ENCODE assay signal across 15 mouse cellular contexts in genomic region chr5:149376367-149376766, GRCm38 (mm10). TPM values are rescaled to one million over a fixed set of nuclear protein-coding genes. Genes with fewer than 3 reads are reported as not detected.
DNase-seq lines count a peak whose midpoint lies in the region; ATAC-seq lines count a peak whose summit lies in the region.
"Had no signal": no experiment of that assay in that cellular context is flagged by ENCODE, and none has a peak within 500 bp of the region (broad histone marks: within the 10 kb centered on the region; RNA-seq: fewer than 3 reads in every experiment).

No protein-coding gene starts in this region.

- no peak for ATAC-seq in heart, embryonic 11.5 days (replicated peaks; ENCODE audit: insufficient number of reproducible peaks, low FRiP score, low TSS enrichment)
- no peak for ATAC-seq in midbrain, embryonic 11.5 days (ENCODE audit: low FRiP score)
- ATAC-seq in intestine, embryonic 15.5 days = peak; percentile 10; the same call in 1 of the 2 replicates
- no peak for ATAC-seq in midbrain, embryonic 16.5 days

- H3K36me3 ChIP-seq in heart, embryonic 11.5 days (ENCODE audit: control insufficient read depth, insufficient read depth, low read length) = no peaks in the 10 kb centered on the region
- no peaks in the 10 kb centered on the region for H3K36me3 ChIP-seq in midbrain, embryonic 10.5 days
- no peaks in the 10 kb centered on the region for H3K36me3 ChIP-seq in midbrain, embryonic 11.5 days (ENCODE audit: control insufficient read depth, insufficient read depth, low read length)
- no peaks in the 10 kb centered on the region for H3K36me3 ChIP-seq in intestine, embryonic 15.5 days
- H3K36me3 ChIP-seq in midbrain, embryonic 16.5 days (ENCODE audit: control insufficient read depth, insufficient read depth, low read length) = no peaks in the 10 kb centered on the region
- H3K36me3 ChIP-seq: hindbrain, embryonic 13.5 days; limb, embryonic 15.5 days had no signal

- no peak for DNase-seq in heart, adult 11 months
- DNase-seq in midbrain, embryonic 10.5 days (ENCODE audit: low spot score) = no peak
- no peak for DNase-seq in midbrain, embryonic 11.5 days (ENCODE audit: low spot score, missing footprints)
- DNase-seq in adrenal gland, postnatal 10 days = no peak
- DNase-seq in frontal cortex, postnatal 36 days (ENCODE audit: low spot score in 2 of 2) = no peak

- peak overlapping the region; percentile 10; the same call in 1 of the 2 replicates for H3K27ac ChIP-seq in heart, embryonic 11.5 days (ENCODE audit: low read depth, low read length)
- peak overlapping the region; percentile 82 for H3K27ac ChIP-seq in midbrain, embryonic 10.5 days (replicated peaks)
- no peak overlapping the region for H3K27ac ChIP-seq in midbrain, embryonic 11.5 days (ENCODE audit: low read depth, low read length)
- no peak overlapping the region for H3K27ac ChIP-seq in intestine, embryonic 15.5 days
- H3K27ac ChIP-seq in midbrain, embryonic 16.5 days (ENCODE audit: low read length) = peak overlapping the region; percentile 75; the same call in 1 of the 2 replicates

- H3K27me3 ChIP-seq in heart, embryonic 11.5 days (ENCODE audit: control insufficient read depth, insufficient read depth, low read length) = no peaks in the 10 kb centered on the region
- H3K27me3 ChIP-seq in midbrain, embryonic 10.5 days (ENCODE audit: low read depth, poor library complexity, severe bottlenecking) = peaks cover 20% of the 10 kb centered on the region
- H3K27me3 ChIP-seq in midbrain, embryonic 11.5 days (ENCODE audit: control insufficient read depth, insufficient read depth, low read length) = no peaks in the 10 kb centered on the region
- no peaks in the 10 kb centered on the region for H3K27me3 ChIP-seq in intestine, embryonic 15.5 days (replicated peaks)
- H3K27me3 ChIP-seq in midbrain, embryonic 16.5 days (ENCODE audit: control insufficient read depth, insufficient read depth, low read depth, low read length) = no peaks in the 10 kb centered on the region
- H3K27me3 ChIP-seq: hindbrain, embryonic 13.5 days; limb, embryonic 15.5 days had no signal

- 0 out of 2 replicates have a peak overlapping the region, but pooled peaks have one; percentile 43 for H3K9ac ChIP-seq in heart, embryonic 11.5 days (ENCODE audit: low read depth, low read length)
- no peak overlapping the region for H3K9ac ChIP-seq in midbrain, embryonic 11.5 days (ENCODE audit: low read length)
- no peak overlapping the region for H3K9ac ChIP-seq in intestine, embryonic 15.5 days
- H3K9ac ChIP-seq in midbrain, embryonic 16.5 days (ENCODE audit: low read depth, low read length) = no peak overlapping the region
- H3K9ac ChIP-seq: limb, embryonic 15.5 days had no signal

- no peak overlapping the region for H3K4me3 ChIP-seq in heart, embryonic 11.5 days (ENCODE audit: low read depth, low read length)
- H3K4me3 ChIP-seq in midbrain, embryonic 10.5 days = no peak overlapping the region
- H3K4me3 ChIP-seq in midbrain, embryonic 11.5 days (ENCODE audit: low read depth, low read length) = no peak overlapping the region
- H3K4me3 ChIP-seq in intestine, embryonic 15.5 days (replicated peaks) = no peak overlapping the region
- no peak overlapping the region for H3K4me3 ChIP-seq in midbrain, embryonic 16.5 days (ENCODE audit: low read depth, low read length)
- H3K4me3 ChIP-seq: hindbrain, embryonic 13.5 days; left cerebral cortex, adult 2 months had no signal

- H3K4me1 ChIP-seq in heart, embryonic 11.5 days (ENCODE audit: control insufficient read depth, insufficient read depth, low read length) = peaks cover 55% of the 10 kb centered on the region
- peaks cover 81% of the 10 kb centered on the region for H3K4me1 ChIP-seq in midbrain, embryonic 10.5 days
- peaks cover 37% of the 10 kb centered on the region for H3K4me1 ChIP-seq in midbrain, embryonic 11.5 days (ENCODE audit: control insufficient read depth, insufficient read depth, low read length)
- H3K4me1 ChIP-seq in intestine, embryonic 15.5 days (replicated peaks) = peaks cover 45% of the 10 kb centered on the region
- H3K4me1 ChIP-seq in midbrain, embryonic 16.5 days (ENCODE audit: control insufficient read depth, insufficient read depth, low read length) = peaks cover 35% of the 10 kb centered on the region

- WGBS in heart, embryonic 11.5 days (ENCODE audit: insufficient replicate concordance) = 63% methylated on average over 7 of the region's 7 CpGs
- 81% methylated on average over 7 of the region's 7 CpGs for WGBS in midbrain, embryonic 10.5 days
- WGBS in midbrain, embryonic 11.5 days = 86% methylated on average over 7 of the region's 7 CpGs
- 74% methylated on average over 7 of the region's 7 CpGs for WGBS in intestine, embryonic 15.5 days
- WGBS in midbrain, embryonic 16.5 days = 93% methylated on average over 7 of the region's 7 CpGs

- H3K4me2 ChIP-seq in heart, embryonic 11.5 days = peak overlapping the region; percentile 34; the same call in 1 of the 2 replicates
- H3K4me2 ChIP-seq in midbrain, embryonic 11.5 days = no peak overlapping the region
- peak overlapping the region; percentile 31; the same call in 1 of the 2 replicates for H3K4me2 ChIP-seq in intestine, embryonic 15.5 days (replicated peaks)
- H3K4me2 ChIP-seq in midbrain, embryonic 16.5 days (ENCODE audit: low read length) = no peak overlapping the region

- no peaks in the 10 kb centered on the region for H3K9me3 ChIP-seq in heart, embryonic 11.5 days (replicated peaks; ENCODE audit: control insufficient read depth, low read length)
- no peaks in the 10 kb centered on the region for H3K9me3 ChIP-seq in midbrain, embryonic 10.5 days (replicated peaks)
- H3K9me3 ChIP-seq in midbrain, embryonic 11.5 days (ENCODE audit: control insufficient read depth, low read length) = no peaks in the 10 kb centered on the region
- H3K9me3 ChIP-seq in intestine, embryonic 15.5 days = no peaks in the 10 kb centered on the region
- H3K9me3 ChIP-seq in midbrain, embryonic 16.5 days (replicated peaks; ENCODE audit: control insufficient read depth, low read length, poor library complexity, severe bottlenecking) = no peaks in the 10 kb centered on the region
- H3K9me3 ChIP-seq: hindbrain, embryonic 13.5 days; limb, embryonic 15.5 days had no signal

RNA-seq across cellular contexts. Expression of gene Medag, which starts 35.2 kb away (rescaled TPM):
- polyA plus RNA-seq in heart, embryonic 11.5 days (2014; fragmentation: Nextera tagmentation; extraction: Ambion mirVana) = 0.75 and 0.96 TPM in 2 replicates
- polyA plus RNA-seq in midbrain, embryonic 10.5 days (2016; fragmentation: Nextera tagmentation; extraction: Ambion mirVana) = 0.32 and 0.57 TPM in 2 replicates
- 0.51 and 0.66 TPM in 2 replicates for polyA plus RNA-seq in midbrain, embryonic 11.5 days (2014; fragmentation: Nextera tagmentation; extraction: Ambion mirVana)
- polyA plus RNA-seq in intestine, embryonic 15.5 days (2015; fragmentation: Nextera tagmentation; extraction: Ambion mirVana) = 2.2 and 2.4 TPM in 2 replicates
- 2.0 and 2.8 TPM in 2 replicates for polyA plus RNA-seq in midbrain, embryonic 16.5 days (2015; fragmentation: Nextera tagmentation; extraction: Ambion mirVana)
- 1 to 10 TPM; 7.0 to 7.2 TPM for total RNA-seq in adrenal gland, postnatal 10 days (2021)
- total RNA-seq: common myeloid progenitor, adult 5-6 weeks; ES-E14; granulocyte monocyte progenitor cell, adult 5-6 weeks; monocyte, adult 5-6 weeks had no signal

Comparison
In these comparisons a context has a peak if more than half of its experiments do, and no peak if none do; other contexts are left out.
1. H3K27ac ChIP-seq: peak in heart, embryonic 11.5 days (single experiment), midbrain, embryonic 10.5 days (single experiment) and midbrain, embryonic 16.5 days (single experiment); none in midbrain, embryonic 11.5 days (single experiment) and intestine, embryonic 15.5 days (single experiment).
2. H3K4me2 ChIP-seq: peak in heart, embryonic 11.5 days (single experiment) and intestine, embryonic 15.5 days (single experiment); none in midbrain, embryonic 11.5 days (single experiment) and midbrain, embryonic 16.5 days (single experiment).